Mouse (Mus musculus): ENCODE data around the gene Lbhd2. TPM values are rescaled to one million over a fixed set of nuclear protein-coding genes. Genes with fewer than 3 reads are reported as not detected.

Lbhd2 gene
- total and polyA plus RNA-seq, 3 experiments: not detected

DNA sequence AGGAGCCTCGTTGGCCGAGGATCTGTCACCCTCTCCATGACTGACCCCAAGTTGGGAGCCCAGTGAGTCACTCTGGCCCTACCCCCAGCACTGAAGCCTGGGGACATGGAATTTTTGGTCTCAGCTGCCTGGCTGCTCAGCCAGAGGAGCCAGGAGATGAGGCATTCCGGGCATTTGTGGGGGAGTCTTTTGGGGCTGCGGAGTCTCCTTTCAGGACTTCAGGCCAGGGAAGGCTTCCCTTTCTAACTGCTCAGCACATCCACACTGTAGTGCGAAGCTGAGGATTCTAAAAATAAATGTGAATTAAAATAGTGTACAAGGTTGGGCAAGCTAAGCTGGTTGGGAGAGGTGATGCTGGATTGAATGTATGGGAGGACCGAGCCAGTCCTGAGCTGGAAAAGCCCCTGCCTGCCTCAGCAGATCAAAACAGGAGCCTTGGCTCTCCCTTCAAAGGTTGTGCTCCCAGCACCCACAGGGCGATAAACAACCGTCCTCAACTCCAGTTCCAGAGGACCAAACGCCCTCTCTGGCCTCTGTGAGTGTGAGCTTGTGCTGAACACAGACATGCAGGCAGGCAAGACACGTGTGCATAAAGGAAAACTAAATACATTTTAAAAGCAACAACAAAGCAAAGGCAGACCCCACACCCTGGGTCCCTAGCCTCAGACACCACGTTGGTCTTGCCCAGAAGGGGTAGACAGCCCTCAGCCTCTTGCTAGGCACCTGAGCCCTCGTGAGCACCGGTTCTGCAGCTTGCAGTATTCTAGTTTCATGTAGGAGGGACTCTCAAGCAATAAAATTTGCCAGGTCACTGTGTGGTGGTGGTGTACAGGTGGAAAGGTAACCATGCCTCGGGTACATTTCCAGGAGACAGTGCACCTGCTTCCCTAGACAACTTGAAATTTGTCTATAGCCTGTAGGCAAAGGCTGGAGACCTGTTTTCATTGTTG, 24.5 kb downstream of the Lbhd2 start:
- Histone ChIP-seq H3K9me3 (replicated peaks; ENCODE audit: insufficient read depth, low read length) (no peaks in the 10 kb centered on the region), H3K36me3 (ENCODE audit: control insufficient read depth in 1 of 2, insufficient read depth in 2 of 2, low read length in 2 of 2) (peaks cover 0 to 24% of the 10 kb centered on the region in 2 experiments; a peak in 2 of 4 replicates), H3K9ac (ENCODE audit: control insufficient read depth, low read depth, low read length, poor library complexity, severe bottlenecking) (no peak overlapping the region), H3K79me2 (ENCODE audit: control insufficient read depth, insufficient read depth, low read length, poor library complexity) (no peaks in the 10 kb centered on the region; the same call in 1 of the 2 replicates), H3K4me3 (ENCODE audit: control insufficient read depth in 1 of 2, insufficient read depth in 1 of 2, low read depth in 2 of 2, low read length in 2 of 2) (no peak overlapping the region), H3K27me3 (ENCODE audit: control insufficient read depth in 1 of 2, insufficient read depth in 2 of 2, low read length in 2 of 2) (no peaks in the 10 kb centered on the region), H3K27ac (ENCODE audit: control insufficient read depth, low read depth, low read length) (no peak overlapping the region), H3K4me1 (ENCODE audit: control insufficient read depth in 1 of 2, insufficient read depth in 2 of 2, low read length in 2 of 2) (peaks cover 18 to 41% of the 10 kb centered on the region in 2 experiments)
- TF ChIP-seq ETS1 (IDR thresholded peaks at IDR 0.05; ENCODE audit: low read depth, low read length) (no peak), CTCF (IDR thresholded peaks at IDR 0.05 in 2 of 3, conservative IDR thresholded peaks at IDR 0.05 in 1 of 3; ENCODE audit: control insufficient read depth in 1 of 3, insufficient read depth in 1 of 3, low read depth in 2 of 3, low read length in 3 of 3, poor library complexity in 1 of 3, severe bottlenecking in 1 of 3) (no peak), KAT2A (conservative IDR thresholded peaks at IDR 0.05; ENCODE audit: low read depth, low read length) (no peak), POLR2AphosphoS5 (IDR thresholded peaks at IDR 0.05; ENCODE audit: borderline replicate concordance, low read depth, low read length) (no peak), MYB (IDR thresholded peaks at IDR 0.05; ENCODE audit: low read depth, low read length) (no peak), MAFK (IDR thresholded peaks at IDR 0.05; ENCODE audit: borderline replicate concordance, low read depth, low read length) (no peak), EP300 (IDR thresholded peaks at IDR 0.05; ENCODE audit: low read depth in 1 of 2, low read length in 2 of 2) (no peak), ZNF384 (IDR thresholded peaks at IDR 0.05; ENCODE audit: low read depth, low read length) (no peak), SMC3 (IDR thresholded peaks at IDR 0.05; ENCODE audit: low read depth, low read length) (no peak), BHLHE40 (IDR thresholded peaks at IDR 0.05; ENCODE audit: borderline replicate concordance, low read depth, low read length) (no peak), POLR2AphosphoS2 (IDR thresholded peaks at IDR 0.05; ENCODE audit: low read length) (no peak), MAZ (IDR thresholded peaks at IDR 0.05; ENCODE audit: low read depth, low read length) (no peak), E2F4 (IDR thresholded peaks at IDR 0.05; ENCODE audit: borderline replicate concordance, low read depth, low read length) (no peak), NRF1 (IDR thresholded peaks at IDR 0.05; ENCODE audit: insufficient read depth, low read depth, low read length, poor library complexity, severe bottlenecking) (no peak), RCOR1 (IDR thresholded peaks at IDR 0.05; ENCODE audit: low read depth, low read length) (no peak), CHD2 (IDR thresholded peaks at IDR 0.05; ENCODE audit: low read length) (no peak), ZKSCAN1 (IDR thresholded peaks at IDR 0.05; ENCODE audit: low read depth, low read length) (no peak), RAD21 (IDR thresholded peaks at IDR 0.05; ENCODE audit: low read depth, low read length) (no peak), TBP (IDR thresholded peaks at IDR 0.05; ENCODE audit: low read depth, low read length) (no peak), NELFE (IDR thresholded peaks at IDR 0.05; ENCODE audit: low read depth, low read length) (no peak)
- no peak for DNase-seq (ENCODE audit: low read depth, low spot score)

All from MEL (cell line).